Mouse (Mus musculus) left cerebral cortex, postnatal 25 days (tissue): ENCODE data around the gene Tspan32. TPM values are rescaled to one million over a fixed set of nuclear protein-coding genes. Genes with fewer than 3 reads are reported as not detected.

Experiments
- DNase-seq, 2 experiments: peaks; one replicate each; pipeline ENCODE4 v3.0.0; 2022; ENCODE audit warnings: low spot score in 2 of 2, mixed read lengths in 1 of 2
- intact Hi-C: fragments of 180-260 bp; cut with DNase I; formaldehyde crosslinking; loops from one replicate; pipeline ENCODE4 v1.15.1; 2025
- total RNA-seq, 2 experiments: library from RNA; stranded (reverse); gene quantifications; 2 replicates each; pipeline ENCODE4 v1.2.3; 2021

The Tspan32 gene
- total RNA-seq, 2 experiments from 2014 or later, result 0.23 TPM; not detected in 1

DNA sequence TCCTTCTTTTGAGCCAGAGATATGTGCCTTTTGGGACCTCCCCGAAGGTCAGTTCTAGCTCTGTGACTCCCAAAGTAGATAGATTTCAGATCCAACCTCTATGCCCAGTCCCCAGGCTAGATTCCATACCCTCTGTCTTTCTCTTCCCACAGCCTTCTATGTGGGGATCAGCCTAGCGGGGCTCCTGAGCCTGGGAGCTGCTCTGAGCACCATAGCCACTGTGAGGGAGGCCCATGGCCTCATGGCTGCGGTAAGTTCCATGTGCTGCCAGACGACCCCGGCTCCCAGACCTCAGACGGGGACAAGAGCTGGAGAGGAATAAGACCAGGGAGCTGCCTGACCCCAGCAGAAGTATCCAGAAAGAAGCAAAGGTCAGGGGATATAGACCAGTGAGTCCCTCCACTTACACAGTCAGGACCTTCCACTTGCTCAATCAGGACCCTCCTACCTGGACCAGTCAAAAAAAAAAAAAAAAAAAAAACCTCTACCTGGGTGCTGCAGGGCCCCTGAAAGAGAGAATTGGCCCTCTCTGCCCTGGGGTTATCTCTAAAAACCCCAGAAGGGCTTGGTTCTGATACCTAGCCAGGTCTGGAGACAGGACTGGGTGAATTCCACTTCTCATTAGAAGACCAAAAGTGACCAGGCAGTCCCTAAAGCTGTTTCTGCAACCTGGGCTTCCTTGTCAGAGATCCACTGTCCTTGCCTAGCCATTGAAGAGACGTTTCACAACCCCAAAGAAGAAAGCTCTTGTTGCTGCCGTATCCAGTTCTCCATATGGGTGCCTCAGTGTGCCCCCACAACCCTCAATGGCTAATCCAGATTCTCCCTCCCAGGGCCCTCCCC is 2.1 kb downstream of the Tspan32 start:
- intact Hi-C loops, result loop anchor here (5.0 kb wide), 1 partner anchor 130 kb away; no protein-coding TSS in a partner anchor
- no peak for DNase-seq

DNA sequence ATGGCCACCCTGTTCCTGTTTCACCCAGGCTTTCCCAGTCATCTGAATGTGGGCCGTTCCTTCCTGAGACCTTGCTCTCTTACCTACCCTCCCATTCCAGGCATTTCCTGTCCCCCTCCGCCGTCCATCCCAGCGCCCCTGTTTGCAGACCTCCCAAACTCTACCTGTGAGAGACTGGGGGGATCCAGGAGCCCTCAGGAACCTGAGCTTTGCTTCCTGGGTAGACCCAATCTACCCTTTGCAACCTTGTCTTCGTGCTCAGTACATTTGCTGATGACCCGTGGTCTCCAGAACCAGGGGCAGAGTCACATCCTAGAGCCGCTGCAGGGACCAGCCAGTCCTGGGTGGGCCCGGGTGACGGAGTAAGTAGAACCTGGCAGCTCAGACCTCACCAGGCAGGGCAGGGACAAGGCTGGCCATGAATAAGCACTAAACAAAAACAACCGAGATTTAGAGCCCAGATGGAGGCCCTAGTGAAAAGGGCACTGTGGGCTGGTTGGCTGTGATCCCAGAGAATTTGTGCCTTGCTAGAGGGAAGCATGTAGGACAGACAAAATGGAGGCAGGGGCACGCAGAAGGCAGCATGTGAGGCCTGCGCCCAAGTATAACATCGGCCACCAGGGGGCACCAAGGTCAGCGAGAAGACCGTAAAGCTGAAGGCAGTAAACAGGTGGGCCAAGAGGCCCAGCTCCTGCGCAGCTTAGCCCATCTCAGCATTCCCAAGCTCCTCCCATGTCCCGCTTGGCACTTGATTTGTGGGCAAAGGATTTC is 2.9 kb downstream of the Tspan32 start:
- intact Hi-C loops, result loop anchor here (1.0 to 5.0 kb wide), 4 partner anchors 45 to 130 kb away; partner anchors contain the start of genes Cd81 and Tssc4

DNA sequence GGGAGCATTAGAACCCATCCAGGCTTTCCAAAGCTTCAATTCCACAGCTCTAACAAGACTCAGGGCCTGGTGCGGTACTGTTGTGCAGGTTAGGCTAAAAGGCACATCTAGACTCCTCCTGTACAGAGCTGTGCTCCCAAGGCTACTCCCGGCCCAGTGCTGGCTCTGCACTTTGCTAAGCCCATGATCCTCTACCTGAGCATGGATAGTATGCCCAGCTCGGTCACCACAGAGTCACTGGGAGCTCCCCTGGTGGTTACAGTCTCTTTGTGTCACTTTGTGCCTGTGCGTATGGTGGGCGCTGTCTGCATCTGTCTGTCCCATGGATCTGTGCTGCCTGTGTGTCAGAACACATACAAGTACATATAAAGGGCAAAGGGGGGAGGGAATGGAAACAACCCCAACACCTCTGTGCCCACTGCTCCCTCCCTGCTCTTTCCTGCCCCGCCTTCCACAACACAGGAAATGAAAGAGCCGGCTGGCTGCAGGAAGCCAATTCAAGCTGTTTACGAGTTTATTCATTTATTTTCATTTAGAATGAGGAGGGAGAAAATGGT is 3.6 kb downstream of the Tspan32 start:
- DNase-seq, result no peak
- intact Hi-C loops, result loop anchor here (1.0 to 5.0 kb wide), 4 partner anchors 44 to 129 kb away; partner anchors contain the start of genes Cd81 and Tssc4

More for the DNA sequence above, 2.9 kb downstream of the Tspan32 start:
- DNase-seq, result peak; percentile 88 to 92

- intact Hi-C loops, result loop anchor here (1.0 to 5.0 kb wide), 4 partner anchors 44 to 128 kb away; partner anchors contain the start of genes Cd81 and Tssc4
- no peak for DNase-seq
Observed at GRCm38 (mm10) chr7:143008996-143009665, 4.3 kb downstream of the Tspan32 start.

GRCm38 (mm10) chr7:143009996-143010395 is 5.2 kb downstream of the Tspan32 start:
- intact Hi-C loops, result loop anchor here (2.0 to 5.0 kb wide), 2 partner anchors 43 to 127 kb away; partner anchors contain the start of gene Cd81
- DNase-seq, result no peak

DNA sequence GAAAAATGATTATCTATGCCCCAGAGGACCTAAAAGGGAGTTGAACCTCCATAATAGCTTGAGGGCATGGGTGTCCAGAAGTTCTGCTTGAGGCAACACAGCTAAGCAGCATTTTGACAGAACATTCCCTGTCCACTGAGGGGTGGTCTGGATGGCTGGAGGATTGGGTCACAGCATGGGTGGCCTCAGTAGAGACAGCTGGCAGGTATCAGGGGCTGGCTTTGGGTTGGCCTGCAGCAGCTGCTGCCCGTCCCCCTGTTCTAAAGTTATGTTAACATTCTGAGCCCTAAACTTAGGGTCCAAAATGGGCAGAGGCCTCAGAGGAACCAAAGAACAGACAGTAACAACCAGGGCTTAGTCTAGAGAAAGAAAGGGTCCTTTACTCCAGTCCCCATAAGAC is 6.4 kb downstream of the Tspan32 start:
- DNase-seq, result no peak
- intact Hi-C loops, result no loop called here

DNA sequence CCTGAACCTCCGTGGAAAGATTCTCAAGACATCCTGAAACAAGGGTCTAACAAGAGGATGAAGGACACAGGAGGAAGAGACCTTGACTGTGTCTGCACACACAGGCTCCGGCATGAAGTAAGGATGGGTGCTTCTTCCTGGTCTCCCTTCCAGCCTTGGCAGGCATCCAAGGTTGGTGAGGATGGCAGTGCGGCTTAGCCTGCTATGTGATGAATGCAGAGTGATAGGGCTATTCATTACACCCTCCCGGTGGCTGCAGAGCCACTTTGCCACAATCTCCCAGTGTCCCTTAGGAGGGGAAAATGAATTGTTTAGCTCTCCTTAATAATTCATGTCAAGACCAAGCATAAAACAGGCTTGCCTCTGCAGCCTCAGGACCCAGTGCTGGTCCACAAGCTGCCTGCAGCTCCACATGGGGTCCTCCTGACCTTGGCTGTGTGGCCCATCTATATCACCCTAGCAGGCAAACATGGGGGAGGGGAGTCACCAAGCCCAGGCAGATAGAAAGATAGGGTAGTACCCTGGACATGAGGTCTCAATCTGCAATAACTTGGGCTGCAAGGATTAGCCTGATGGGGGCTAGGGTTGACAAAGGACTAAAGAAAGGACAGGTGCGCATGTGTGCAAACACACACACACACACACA is 7.5 kb downstream of the Tspan32 start:
- intact Hi-C loops, result no loop called here

DNA sequence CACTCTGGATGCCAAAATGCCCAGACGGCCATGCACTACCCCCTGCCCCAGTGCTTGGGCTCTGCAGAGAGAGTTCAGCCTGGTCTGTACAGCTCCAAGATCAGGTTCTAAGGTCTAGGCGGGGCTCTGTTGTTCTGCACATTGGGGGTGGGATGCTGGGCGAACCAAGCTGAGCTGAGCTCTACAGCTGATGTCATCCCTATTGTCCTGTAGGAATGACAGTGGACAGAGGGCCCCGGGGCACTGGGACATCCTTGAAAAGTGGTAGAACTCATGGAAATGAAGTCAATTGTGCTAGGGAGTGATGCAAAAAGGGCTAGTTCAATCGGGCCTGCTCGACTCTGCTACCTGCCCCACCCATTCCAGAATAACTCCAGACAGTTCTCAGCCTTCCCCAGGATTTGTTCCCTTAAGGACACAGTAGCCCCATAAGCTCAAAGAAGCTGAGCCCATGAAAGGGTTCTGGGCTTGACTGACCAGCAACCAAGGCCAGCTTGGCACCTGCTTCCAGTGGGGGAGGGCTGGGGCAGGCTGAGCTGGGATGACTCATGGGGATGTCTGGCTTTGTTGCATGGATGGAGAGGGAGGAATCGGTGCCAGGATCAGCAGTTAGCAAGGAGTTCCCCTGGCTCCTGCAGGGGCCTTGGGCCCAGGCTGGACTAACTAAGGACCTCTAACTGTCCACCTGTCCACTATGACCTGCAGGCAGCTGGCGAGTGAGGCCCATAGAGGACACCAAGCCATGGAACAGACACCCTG is 8.8 kb downstream of the Tspan32 start:
- peak in 1 of 2 experiments; percentile 73 for DNase-seq
- intact Hi-C loops, result no loop called here

More for the DNA sequence above, 7.5 kb downstream of the Tspan32 start:
- no peak for DNase-seq

- intact Hi-C loops, result no loop called here
Observed at GRCm38 (mm10) chr7:143014862-143015659, 10.2 kb downstream of the Tspan32 start.

GRCm38 (mm10) chr7:143015755-143016423 is 11.0 kb downstream of the Tspan32 start:
- intact Hi-C loops, result no loop called here

More at GRCm38 (mm10) chr7:143014862-143015659, 10.2 kb downstream of the Tspan32 start:
- no peak for DNase-seq

GRCm38 (mm10) chr7:143016424-143017142 is 11.7 kb downstream of the Tspan32 start:
- intact Hi-C loops, result no loop called here
- DNase-seq, result no peak

More at GRCm38 (mm10) chr7:143015755-143016423, 11.0 kb downstream of the Tspan32 start:
- peak; percentile 36 to 71 for DNase-seq

- intact Hi-C loops, result no loop called here
- DNase-seq, result no peak
Observed at GRCm38 (mm10) chr7:143017181-143017580, 12.3 kb downstream of the Tspan32 start.

GRCm38 (mm10) chr7:143020040-143020439 is 15.2 kb downstream of the Tspan32 start:
- intact Hi-C loops, result no loop called here
- DNase-seq, result no peak

GRCm38 (mm10) chr7:143020764-143021163 is 15.9 kb downstream of the Tspan32 start:
- intact Hi-C loops, result no loop called here
- DNase-seq, result peak in 1 of 2 experiments; percentile 31

DNA sequence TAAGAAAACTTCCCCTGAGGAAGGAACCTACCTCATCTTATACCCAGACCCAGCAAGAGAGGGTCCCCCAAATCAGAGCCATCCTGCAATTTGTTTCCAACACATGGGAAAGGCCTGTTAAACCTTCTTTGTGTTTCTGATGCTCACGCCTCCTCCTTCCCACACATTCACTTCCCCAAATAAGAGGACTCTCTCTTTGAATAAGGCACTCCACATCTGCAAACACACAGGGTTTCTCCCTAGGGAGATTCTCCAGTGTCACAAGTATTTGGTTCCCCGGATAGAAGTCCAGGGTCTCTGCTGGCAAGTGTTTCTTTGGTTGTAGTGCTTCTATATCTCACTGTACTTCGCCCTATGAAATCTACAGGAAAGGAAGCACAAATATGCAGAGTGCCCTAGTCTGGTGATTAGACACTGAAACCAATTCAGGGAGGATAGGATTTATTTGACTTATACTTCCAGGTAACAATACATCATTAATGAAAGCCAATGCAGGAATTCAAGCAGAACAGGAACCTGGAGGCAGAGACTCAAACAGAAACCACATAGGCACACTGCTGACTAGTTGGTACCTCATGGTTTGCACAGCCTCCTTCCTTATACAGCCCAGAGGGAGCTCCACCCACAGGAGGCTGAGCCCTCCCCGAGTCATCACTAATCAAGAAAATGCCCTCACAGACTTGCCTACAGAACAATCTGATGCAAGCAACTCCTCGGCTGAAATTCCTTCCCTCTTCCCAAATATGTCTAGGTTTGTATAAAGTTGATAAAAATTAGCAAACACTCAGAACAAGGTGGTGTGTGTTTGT is 16.7 kb downstream of the Tspan32 start:
- no peak for DNase-seq
- intact Hi-C loops, result no loop called here
